Mouse (Mus musculus) granulocyte monocyte progenitor cell, adult 5-6 weeks (primary cell): ENCODE results near the gene Ptpn13. TPM values are rescaled to one million over a fixed set of nuclear protein-coding genes. Genes with fewer than 3 reads are reported as not detected.
A peak's percentile ranks its signal among the peaks of the same experiment; 100 is the strongest.

ENCODE experiments used
- ATAC-seq: replicated peaks from 2 replicates; pipeline ENCODE4 v1.8.0; 2016; ENCODE audit warnings: mild to moderate bottlenecking, moderate TSS enrichment, inconsistent platforms; ENCODE audit not compliant: poor library complexity, severe bottlenecking
- total RNA-seq, 2 experiments: library from RNA; stranded (forward) in 1 of 2; stranded (reverse) in 1 of 2; fragments of 200-712, 200-1000 nt in 1 of 2; fragments of >200 nt in 1 of 2; fragmentation: Nextera tagmentation in 1 of 2; gene quantifications; 2 replicates each; pipeline ENCODE4 v1.2.3; 2014 to 2017

The Ptpn13 gene
- total RNA-seq, 2 experiments from 2014 or later: not detected

DNA sequence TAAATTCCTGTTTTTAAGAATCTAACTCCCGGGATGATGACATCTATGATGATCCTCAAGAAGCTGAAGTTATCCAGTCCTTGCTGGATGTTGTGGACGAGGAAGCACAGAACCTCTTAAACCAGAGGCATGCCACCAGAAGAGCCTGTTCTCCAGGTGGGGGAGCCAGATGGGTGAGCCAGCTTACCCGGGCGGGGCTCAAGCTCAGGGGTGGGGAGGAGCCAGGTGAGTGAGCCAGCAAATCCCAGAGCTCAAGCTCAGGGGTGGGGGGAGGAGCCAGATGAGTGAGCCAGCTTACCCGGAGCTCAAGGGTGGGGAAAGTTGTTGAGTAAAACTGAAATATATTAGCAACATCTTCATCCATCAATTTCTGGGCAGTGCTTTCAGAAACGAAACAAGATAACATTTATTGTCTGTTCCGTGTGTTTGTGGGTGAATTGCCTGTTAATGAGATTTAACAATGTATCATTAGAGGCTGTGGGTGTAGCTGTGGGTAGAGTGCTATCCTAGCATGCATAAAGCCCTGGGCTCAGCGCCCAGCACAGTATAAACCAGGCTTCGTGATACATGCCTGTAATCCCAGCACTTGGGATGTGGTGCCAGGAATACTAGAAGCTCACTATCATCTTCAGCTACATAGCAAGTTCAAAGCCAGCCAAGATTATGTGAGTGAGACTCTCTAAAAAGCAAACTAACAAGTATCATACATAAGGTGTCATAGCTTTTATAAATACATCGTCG lies 154.9 kb downstream of the Ptpn13 start:
- no peak; the same call in 1 of the 2 replicates for ATAC-seq

DNA sequence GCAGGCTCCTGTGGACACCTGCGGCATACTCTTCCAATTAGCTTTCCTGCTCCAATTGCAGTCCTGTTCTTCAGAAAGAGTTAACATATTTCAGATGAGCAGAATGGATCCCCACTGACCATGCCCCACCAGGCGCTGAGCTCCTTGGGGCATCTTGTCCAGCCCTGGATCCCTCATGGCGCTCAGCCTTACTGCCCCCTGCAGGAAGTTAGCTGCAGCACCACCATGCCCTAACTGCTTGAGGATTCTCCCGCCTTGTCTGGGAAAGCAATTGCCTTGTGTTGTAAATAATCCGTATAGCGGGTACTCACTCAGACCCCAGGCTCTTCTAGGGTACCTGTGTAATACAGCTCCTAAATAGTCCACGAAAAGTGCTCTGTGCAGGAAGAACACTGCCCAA lies 162.2 kb downstream of the Ptpn13 start:
- peak; percentile 56; the same call in 1 of the 2 replicates for ATAC-seq

GRCm38 (mm10) chr5:103591846-103592245 lies 166.9 kb downstream of the Ptpn13 start:
- ATAC-seq: no peak

DNA sequence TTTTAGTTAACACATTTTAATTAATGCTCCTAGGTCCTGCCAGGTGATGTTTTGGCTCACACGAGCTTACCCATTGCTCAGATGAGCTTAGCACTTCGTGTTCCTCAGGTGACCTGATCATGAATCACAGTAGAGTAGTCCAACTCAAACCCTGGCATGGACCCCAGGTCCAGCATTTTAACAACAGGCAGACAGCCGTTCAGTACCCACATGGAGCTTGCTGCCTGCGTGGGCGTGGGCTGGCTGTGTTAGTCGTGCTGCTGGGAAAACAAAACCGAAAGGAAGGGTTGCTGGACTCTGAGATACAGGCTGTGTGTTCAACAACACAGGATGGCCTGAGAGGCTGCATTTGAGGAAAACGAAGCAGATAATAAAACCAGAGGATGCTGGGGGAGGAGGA lies 167.7 kb downstream of the Ptpn13 start:
- no peak for ATAC-seq

DNA sequence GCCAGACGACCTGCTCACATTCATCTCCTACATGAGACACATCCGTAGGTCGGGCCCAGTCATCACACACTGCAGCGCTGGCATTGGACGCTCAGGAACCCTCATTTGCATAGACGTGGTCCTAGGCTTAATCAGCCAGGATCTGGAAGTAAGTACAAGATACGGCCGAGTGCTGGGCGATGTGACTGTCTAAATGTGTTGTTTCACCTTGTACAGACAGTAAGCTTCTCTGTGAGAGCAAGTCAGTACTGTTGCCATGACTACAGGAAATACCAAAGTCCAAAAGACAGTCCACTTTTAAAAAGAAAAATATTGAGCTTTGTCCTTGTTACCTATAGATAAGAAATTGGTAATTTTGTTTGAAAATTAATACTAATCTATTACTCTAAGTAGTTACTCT lies 168.6 kb downstream of the Ptpn13 start:
- ATAC-seq: no peak

- ATAC-seq: peak; percentile 47
Measured at GRCm38 (mm10) chr5:103595394-103596226, 170.6 kb downstream of the Ptpn13 start.

DNA sequence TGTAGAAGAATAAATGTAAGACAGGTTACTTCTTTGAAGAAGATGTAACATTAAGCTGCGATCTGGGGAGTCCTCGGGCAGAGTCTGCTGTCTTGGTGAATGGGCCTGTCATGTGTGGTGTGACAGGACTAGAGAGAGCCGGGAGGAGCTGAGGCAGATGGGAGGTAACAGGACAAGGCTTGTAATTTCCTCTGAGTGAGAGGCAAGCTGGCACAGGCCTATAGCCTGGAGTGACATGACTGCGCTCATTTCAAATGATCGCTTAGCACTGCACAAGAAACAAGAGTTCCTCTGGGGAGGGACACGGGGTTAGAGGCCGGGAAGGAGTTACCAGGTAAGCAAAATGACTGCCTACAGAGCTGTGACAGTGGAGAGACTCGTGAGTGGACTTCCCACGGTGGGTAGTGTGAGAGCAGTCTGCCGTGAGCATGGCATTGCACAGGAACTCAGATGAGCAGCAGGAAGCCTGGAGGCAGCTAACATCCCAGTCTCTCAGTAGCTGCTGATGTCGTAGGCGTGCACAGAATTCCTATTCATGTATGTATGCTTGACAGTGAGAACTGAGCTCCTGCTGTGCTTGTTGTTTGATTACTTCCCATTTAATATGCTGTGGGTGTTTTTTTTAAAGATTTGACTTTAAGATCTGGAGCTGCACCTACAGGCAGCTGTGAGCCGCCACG lies 171.6 kb downstream of the Ptpn13 start:
- ATAC-seq: no peak

GRCm38 (mm10) chr5:103597604-103598003 lies 172.6 kb downstream of the Ptpn13 start:
- no peak for ATAC-seq

DNA sequence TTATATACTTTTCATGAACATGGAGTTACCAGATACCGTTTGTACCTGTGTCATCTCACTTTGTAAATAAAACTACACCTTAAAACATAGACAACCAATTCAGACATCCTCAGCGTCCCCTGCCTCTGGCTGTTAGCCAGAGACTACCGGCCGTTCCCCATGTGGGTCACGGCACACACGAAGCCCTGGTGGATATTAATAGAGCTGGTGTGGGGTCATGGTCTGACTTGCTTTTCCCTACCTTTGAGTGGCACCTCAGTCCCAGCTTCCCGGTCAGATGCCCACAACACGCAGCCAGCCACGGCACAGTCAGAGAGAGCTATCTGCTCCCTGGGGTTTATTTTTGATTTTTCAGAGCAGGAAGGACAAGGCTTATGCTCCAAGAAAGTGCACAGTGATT lies 173.3 kb downstream of the Ptpn13 start:
- no peak for ATAC-seq

- ATAC-seq: no peak
Measured at GRCm38 (mm10) chr5:103598881-103599280, 173.9 kb downstream of the Ptpn13 start.

GRCm38 (mm10) chr5:103603115-103603893 lies 178.3 kb downstream of the Ptpn13 start:
- ATAC-seq: no peak

DNA sequence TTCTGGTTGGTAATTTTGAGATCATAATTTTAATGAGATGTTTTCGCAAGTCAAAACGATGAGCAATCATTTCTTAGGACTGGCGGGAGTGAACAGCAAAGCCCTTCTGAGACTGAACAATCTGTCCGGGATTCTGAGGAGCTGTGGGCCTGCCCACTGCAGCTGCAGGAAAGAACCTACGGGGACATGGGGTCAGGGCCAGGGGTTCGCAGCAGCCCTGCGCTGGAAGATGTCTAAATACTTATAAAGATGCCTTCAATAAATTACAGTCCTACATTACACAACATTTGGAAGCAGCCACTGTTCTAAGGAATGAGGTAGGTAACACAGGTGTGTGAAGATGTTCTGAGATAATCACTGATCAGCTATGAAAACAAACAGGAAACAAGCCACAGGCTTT lies 180.7 kb downstream of the Ptpn13 start:
- no peak for ATAC-seq

DNA sequence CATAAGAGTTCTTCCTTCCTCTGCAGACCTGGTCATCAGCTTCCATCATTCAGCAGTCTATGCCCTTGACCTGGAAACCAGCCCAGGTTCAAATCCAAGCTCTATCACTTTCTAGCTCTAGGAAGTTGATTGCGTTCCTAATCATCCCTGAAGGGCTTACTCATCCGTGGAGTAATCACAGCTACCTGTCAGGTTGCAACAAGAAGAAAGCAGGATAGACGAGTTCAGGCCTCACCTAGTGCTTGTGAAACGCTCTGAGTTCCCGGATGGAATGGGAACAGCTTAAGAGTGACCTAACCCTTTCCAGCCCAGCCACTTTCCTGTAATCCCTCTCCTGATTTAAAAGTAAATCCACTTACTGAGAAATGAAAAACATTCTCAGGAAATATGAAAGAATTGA lies 185.2 kb downstream of the Ptpn13 start:
- ATAC-seq: no peak

DNA sequence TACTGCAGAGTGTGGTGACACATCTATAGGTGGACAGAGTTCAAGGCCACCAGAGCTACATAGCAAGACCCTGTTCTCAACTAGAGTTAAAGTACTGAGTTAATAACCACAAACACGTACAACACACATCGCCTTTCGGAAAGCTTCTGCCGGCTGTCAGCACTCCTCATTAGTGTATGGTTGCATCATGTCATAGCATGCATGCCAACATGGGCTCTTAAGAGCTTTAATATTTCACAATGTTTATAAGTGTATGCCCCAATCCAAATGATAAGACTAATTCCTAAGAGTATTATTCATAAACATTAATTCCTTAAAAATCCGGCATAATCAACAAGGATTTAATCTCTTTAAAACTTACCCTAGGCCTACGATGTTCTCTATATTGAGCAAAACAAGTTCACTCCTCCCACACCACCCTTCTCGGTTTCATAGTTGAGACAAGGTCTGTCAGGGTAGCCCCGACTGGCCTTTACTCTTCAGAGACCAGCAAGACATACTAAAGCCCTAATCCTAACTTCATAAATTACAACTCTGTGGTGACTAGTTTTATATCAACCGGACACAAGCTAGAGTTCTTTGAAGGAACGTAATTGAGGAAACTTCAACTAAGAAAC lies 186.0 kb downstream of the Ptpn13 start:
- no peak for ATAC-seq

- ATAC-seq: no peak
Measured at GRCm38 (mm10) chr5:103612316-103612715, 187.3 kb downstream of the Ptpn13 start.

- ATAC-seq: 0 out of 2 replicates have a peak, but pooled peaks have one; percentile 30
Measured at GRCm38 (mm10) chr5:103614356-103614755, 189.4 kb downstream of the Ptpn13 start.

DNA sequence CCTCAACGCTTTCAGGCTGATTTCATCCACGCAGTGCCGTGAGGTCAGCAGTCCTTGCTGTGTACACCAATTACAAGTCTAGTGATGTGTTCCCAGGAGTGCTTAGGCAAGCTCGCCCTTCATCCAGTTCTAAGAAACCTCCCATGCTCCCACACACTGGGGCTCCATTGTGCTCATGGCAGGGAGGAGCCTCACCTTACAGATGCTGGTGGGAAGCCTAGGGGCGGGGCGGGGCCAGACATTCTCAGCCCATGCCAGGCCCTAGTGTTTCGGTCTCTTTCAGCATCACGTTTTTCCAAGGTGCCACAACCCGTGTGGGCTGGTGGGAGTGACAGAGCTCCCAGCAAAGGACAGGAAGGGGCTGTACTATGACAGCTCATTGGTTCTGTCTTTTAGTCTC lies 192.2 kb downstream of the Ptpn13 start:
- no peak for ATAC-seq

- ATAC-seq: no peak
Measured at GRCm38 (mm10) chr5:103620301-103620973, 195.4 kb downstream of the Ptpn13 start.

DNA sequence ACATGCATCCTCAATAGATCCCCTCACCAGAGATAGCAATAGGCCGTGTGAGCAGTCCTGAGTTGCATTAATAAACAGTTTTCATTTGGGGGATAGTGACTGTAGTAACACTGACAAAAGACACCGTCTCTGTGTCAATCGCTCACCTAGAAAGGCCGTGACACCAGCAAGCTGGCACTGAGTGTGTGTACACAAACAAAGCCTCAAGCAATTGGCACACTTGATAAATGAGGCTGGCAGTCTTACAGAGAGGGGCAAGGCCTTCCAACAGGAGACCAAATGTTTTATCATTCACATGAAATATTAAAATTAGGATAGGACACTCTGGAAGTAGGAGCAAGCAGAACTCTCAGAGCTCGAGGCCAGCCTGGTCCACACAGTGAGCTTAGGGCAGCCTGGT lies 197.3 kb downstream of the Ptpn13 start:
- no peak for ATAC-seq
